Mouse (Mus musculus): Measurements from ENCODE around the gene Pou3f3.

The Pou3f3 gene

DNA sequence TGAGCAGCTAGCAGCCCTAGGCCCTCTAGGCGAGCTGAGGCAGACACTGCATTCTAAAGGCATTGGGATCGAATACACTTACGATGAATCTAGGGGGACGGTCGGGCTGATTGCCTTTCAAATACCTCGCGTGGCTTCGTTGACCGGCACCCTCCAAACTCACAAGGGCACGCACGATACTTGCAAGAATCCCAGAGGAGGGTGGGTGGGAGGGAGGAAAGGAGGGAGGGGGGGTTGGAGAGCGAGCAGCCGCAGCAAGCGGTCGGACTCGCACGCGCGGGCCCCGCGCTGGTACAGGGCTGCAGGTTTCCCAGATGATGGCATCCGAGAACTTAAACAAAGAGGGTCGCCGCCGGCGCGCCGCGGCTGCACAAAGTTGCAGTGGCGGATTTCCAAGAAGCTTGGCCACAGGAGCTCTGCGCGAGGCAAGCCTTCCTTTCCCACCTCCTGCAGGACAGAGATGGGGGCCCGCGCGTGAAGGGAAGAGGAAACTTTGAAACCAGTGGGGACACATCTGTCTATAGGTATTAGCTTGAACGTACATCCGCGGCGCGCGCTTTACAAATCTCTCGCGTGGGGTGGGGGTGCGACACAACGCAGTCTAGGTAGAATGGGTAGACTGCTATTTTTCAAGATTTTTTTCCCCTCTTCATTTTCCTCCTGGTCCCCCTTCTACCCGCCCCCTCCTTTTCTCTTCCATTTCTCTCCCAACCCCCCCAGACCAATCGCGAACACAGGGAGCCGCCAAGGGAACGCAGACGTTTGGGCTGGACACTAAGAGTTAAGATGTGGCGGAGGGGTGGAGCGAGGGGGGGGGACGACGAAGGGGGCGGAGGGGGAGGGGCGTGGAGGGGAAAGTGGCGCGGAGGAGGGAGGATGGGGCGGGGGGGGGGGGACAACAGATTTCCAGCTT, 647 bp upstream of the Pou3f3 start:
- CTCF ChIA-PET = no interaction called here

DNA sequence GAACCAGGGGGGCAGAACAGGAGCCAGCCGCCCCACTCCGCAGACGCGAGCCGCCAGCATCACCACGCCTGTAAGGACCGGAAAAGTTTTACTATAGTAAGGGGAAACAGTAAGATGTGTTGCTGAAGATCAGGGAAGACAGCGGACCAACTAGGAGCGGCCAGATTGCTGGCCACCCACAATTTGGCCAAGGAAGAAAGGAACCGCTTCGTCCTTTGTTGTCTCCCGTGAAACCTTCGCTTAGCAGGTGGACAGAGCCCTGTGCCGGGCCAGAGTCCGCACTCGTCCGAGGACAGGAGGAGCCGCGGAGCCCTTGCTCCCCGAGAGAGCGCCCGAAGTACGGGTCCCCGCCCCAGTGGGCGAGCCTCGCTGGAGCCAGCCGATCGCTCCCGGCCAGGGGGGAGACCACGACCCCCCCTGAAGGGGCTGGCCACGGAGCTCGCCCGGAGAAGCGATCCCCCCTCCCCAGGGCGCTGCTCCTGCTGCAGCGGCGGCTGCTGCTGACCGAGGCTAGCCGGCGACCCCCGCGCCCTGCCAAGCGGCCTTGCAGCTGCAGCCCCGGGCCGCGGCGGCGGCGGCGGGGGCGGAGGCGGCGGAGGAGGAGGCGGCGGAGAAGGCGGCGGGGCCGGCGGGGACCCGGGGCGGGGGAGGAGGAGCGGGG, 933 bp downstream of the Pou3f3 start:
- CTCF ChIA-PET = no interaction called here

DNA sequence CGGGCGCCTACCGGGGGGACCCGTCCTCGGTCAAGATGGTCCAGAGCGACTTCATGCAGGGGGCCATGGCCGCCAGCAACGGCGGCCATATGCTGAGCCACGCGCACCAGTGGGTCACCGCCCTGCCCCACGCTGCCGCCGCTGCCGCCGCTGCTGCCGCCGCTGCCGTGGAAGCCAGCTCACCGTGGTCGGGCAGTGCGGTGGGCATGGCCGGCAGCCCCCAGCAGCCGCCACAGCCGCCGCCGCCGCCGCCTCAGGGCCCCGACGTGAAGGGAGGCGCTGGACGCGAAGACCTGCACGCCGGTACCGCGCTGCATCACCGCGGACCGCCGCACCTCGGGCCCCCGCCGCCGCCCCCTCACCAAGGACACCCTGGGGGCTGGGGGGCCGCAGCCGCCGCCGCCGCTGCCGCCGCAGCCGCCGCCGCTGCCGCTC, 1.8 kb downstream of the Pou3f3 start:
- CTCF ChIA-PET = no interaction called here

DNA sequence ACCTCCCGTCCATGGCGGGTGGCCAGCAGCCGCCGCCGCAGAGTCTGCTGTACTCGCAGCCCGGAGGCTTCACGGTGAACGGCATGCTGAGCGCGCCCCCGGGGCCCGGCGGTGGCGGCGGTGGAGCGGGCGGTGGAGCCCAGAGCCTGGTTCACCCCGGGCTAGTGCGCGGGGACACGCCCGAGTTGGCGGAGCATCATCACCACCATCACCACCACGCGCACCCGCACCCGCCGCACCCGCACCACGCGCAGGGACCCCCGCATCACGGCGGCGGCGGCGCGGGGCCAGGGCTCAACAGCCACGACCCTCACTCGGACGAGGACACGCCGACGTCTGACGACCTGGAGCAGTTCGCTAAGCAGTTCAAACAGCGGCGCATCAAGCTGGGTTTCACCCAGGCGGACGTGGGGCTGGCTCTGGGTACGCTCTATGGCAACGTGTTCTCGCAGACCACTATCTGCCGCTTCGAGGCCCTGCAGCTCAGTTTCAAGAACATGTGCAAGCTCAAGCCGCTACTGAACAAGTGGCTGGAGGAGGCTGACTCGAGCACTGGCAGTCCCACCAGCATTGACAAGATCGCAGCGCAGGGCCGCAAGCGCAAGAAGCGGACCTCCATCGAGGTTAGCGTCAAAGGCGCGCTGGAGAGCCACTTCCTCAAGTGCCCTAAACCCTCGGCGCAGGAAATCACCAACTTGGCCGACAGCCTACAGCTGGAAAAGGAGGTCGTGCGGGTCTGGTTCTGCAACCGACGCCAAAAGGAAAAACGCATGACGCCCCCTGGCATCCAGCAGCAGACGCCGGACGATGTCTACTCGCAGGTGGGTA, 2.4 kb downstream of the Pou3f3 start:
- CTCF ChIA-PET = no interaction called here

DNA sequence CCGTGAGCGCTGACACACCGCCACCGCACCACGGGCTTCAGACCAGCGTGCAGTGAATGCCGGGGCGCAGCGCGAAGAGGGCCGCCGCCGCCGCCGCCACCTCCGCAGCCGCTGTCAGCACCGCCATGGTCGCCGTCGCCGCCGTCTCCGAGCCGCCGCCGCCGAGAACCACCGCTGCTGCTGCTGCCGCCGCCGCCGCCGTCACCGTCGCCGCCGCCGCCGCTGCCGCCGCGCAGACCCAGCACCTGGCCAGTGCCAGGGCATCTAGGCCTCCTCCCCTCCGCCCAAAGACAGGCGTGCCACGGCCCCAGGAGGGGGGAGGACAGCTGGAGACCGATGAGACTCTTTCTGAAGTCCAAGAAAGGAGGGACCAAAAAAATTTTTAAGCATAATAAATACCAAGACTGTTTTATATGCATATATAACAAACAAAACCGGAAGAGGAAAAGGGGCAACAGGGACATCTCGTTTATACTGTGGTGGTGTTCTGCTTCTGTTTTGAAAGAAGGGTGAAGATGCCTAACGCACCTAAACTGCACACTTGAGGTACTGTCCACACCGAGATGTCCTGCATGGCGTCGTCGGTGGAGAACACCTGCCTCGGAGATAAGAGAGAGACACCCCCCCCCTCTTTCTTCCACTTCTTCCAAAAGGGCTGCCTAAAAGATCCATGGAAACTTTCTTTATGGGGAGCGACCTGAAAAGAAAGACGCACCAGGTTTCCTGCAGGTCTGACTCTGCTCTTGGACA, 3.2 kb downstream of the Pou3f3 start:
- CTCF ChIA-PET = no interaction called here

DNA sequence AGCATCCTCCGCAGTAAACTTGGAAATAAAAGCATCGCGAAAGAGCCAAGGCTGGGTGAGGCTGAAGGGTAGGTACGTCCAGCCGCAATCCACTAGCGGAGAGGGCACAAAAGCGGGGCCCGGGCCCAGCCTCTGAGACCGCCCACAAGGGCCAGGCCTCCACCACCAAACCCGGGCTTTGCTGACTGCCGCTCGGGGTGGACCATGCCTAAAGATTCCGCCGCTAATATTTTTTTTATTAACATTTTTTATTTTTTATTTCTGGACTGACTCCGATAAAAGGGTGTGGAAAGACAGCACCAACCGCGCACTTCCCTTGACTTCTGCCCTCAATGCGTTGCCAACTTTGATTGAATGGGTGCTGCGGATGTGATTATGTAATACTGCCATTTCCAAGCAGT, 3.9 kb downstream of the Pou3f3 start:
- CTCF ChIA-PET = no interaction called here

DNA sequence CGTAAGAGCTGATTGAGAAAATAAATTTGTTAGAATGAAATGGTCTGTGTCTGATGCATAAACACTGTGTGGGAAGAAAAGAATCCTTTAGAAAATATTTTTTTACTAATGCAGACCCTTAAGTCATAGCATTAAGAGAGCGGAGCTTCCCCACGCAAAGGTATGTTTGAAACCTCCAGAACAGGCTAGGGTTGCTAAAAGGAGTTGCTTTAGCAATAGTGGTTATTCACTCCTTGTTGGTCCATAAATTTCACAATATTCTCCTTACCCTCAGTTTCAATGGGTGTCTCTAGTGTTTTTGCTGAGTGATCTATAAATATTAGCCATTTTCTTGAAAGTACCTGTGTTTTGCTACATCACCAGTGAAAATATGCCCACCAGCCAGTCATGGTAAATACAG, 4.6 kb downstream of the Pou3f3 start:
- CTCF ChIA-PET = no interaction called here

DNA sequence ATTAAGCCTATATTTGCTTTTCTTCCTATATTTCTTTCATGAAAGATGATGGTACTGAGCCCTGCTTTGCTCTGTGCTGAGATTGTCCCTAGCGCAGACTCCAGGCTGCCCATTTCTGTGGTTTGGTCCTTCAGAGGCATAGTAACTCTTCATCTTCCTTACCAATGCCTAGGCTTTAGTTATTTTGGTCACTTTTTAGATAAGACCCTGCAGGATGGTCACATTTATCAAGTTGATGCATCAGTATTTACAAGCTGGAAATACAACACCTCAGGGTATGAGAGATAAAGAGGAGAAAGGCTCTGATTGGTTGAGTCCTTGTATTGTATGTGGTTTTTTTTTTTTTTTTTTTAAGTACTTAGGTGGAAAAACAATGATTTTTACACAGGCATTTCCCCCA, 5.2 kb downstream of the Pou3f3 start:
- CTCF ChIA-PET = no interaction called here

DNA sequence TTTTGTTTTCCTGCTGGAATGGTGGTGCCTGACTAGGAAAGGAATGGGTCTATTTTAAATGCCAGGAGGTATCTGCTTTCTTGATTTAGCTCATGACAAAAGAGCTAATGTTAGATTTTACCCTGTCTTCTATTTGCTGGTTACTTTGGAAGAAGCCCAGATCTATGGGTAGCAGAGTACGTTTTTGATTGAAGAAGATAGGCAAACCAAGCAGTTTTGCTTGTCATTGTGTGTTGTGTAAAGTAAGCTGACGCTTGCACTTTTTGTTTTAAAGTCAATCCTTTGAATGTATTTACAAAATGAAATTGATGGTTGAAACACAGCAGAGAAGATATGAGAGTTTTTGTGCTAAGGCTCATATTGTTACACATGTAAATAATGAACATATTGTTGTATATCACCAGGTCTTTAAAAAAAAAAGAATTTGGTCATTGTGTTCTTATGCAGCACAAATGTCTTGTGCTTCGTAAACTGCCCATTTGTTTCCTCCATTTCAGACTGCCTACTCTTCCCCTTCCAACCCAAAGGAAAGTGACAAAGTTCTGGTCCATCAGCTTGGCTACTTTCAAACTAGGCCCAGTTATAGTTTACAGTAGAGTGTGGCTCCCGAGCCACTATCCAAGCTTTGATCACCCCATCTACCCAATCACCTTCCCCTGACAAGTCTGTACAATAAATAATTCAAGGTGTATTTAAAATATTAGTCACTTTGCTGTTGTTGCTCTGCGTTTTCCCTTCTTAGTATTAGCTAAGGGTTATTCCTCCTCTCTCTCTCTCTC, 6.5 kb downstream of the Pou3f3 start:
- CTCF ChIA-PET = no interaction called here

DNA sequence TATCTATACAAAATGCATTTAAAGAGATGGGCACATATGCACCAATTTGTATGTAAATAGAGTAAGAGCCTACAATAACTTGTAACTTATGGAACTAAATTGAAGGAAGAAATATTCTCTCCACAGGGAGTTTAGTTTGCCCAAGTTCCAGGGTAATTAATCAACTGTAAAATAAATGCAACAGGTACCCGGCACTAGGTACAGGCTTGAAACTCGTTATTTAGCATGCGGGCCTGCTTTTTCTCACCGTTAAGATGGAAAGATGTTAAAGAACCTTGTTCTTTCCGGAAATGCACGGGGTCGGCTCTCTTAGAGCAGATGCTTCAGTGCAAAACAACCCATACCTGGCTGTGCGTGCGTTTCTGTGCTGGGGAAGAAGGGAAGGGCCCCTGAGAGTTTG, 7.4 kb downstream of the Pou3f3 start:
- CTCF ChIA-PET = no interaction called here

DNA sequence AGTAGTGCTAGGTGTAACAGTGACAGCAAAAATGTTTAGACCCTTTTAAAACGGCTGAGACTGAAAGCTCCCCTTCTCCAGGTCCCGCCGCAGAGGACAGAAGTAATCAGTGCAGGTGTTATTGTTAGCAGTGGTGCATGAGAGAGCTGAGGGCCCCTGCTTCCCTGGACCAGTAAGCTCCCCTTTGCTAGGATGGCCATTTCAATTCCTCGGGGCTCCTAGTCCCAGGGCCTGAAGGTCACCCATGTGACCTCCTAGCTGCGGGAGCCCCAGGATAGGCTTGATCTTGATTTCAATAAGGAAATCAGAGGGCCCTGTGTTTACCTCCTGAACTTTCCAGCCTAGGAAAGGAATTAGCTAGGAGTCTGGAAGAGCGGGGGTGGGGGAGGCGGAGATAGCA, 7.9 kb downstream of the Pou3f3 start:
- CTCF ChIA-PET = no interaction called here

DNA sequence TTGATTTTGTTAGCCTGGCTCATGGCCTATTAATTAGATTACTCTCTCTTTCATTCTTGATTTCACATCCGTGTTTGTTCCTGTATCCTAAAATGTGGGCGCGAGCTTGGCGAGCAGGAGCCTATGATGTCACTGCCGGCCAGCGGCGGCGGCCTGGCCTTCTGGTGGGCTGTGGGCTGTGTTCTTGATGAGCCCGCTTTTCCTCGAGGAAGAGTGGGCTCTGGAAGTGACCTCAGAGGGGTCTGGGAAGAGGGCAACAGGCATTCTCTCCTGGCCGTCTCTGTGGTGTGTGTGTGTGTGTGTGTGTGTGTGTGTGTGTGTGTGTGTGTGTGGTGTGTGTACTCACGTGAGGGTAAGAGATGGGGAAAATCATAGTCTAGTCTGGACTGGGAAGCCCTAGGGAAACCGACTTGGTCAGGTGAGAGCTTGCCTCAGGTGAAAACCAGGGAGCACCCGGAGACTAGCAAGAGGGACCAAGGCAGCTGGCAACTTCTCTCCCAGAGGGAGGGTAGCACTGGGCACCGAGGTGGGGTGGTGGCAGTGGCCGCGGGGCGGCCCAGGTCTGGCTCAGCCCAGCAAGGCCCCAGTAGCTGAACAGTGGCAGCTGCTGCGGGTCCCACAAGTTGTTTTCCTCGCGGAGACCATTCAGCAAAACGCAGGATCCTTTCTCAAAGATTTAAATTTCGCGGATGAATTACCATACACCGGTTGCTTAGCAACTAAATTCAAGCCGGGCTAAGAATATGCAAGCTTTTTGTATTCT, 8.5 kb downstream of the Pou3f3 start:
- CTCF ChIA-PET = no interaction called here

DNA sequence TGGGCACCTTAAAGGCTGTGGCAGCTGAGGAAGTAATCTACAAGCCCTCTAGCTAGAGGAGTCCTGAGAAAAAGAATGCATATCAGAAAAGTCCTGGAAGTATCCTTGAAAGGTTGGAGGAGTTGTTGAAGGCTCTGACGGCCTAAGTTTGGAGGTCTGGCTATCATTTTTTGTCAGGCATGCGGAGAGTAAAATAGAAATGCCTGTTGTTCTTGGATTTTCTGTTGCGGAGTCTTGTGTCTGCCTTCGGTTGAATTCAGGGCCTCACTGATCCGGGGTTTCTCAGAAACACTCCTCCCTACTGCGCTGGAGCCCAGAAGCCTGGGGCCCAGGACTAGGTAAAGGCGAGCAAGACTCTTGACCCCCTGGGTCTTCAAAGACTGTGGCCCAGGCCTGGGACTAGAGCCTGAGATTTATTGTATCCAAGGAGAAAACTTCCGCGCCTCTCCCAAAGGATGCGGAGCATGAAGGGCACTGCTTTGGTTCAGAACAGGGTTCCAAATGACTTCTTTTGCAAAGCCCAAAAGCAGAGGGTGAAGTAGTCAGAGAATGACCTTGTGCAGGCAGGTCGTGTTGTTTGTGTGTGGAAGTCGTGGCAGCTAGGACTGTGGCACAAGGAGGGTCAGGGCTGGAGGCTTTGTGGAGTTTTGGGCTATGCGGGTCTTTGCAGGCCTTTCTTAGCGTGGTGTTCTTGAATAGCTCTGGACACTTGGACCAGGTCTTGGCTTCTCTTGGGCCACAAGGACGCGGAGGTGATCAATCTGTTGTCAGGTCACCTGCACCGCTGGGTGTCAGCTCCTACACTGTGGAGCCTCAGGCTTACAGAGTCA, 9.6 kb downstream of the Pou3f3 start:
- CTCF ChIA-PET = interaction anchor here (0.6 kb wide), 2 partner anchors 12 to 383 kb away, joined by 3 to 4 read pairs; no protein-coding TSS in a partner anchor

DNA sequence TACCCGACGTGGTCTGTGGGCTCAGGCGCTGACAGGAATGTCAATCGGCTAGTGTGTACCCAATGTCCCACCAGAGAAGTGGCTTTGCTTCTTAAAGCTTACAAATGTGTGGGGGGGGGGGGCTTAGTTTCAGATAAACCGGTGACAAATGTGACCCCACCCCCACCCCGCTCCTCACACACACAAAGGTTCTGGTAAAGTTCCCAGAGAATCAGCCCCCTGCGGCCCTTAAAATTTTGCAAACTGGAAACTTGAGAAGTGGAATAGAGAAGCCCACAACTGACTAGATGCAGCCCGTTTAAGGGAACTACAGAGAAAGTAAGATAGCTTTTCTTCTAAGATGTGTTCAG, 10.2 kb downstream of the Pou3f3 start:
- CTCF ChIA-PET = interaction anchor here (0.6 kb wide), 2 partner anchors 13 to 383 kb away, joined by 3 to 4 read pairs; no protein-coding TSS in a partner anchor

DNA sequence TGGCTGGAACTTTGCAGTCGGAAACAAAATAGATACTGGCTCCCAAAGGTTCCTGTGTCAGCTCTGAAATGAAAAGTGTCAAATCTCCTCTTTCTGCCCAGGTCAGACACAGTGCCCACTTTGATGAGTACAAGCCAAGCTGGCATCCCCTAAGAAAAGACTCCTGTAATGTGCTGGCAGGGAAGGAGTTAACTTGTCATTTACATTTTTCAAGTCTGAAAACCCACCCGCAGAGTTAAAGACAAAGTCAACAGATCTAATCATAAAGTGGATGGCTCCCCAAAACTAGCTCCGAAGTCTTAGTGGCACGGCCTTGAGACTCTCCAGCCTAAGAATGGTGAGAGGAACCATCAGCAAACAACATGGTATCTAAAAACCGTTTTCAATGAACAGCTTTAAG, 11.6 kb downstream of the Pou3f3 start:
- CTCF ChIA-PET = no interaction called here

DNA sequence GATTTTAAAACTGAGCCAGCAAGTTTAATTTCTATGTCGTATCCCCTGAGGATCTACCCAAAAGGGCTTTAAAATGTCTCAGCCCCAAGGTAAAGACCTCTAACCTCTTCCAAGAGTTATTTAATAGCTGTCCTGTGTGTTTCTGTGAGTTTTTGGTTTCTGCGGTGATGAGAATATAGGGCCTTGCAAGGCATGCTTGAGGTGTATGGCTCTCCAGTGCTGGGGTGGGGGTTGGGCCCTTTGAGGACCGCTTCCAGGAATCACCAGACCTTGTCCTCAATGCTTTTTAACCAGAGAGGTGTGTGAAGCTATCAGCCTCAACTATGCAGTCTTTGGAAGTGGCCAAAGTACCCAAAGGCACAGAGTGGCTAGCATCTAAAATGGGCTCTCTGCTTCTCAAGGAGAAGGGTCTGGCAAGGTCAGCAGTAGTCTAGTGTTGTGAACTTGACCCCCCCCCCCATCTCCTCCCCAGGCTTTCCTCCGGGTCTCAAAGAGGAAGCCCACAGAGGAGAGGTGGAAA, 12.1 kb downstream of the Pou3f3 start:
- CTCF ChIA-PET = no interaction called here

DNA sequence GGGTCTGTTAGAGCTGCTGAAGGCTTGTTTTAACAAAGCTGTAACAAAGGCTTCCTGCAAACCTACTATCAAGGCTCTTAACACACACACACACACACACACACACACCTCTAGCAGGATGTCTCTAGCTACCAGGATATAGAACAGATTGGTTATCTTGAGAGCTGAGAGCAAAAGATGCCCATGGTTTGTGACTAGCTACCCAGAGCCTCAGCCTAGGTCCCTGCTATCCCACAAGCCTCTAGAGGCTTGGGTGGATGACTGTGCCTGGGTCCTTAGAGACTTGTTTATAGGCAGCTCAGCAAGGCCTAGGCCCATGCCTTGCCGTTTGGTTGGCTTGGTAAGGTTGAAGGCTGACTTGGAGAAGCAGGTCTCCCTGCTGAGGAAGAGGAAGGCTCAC, 13.5 kb downstream of the Pou3f3 start:
- CTCF ChIA-PET = no interaction called here

DNA sequence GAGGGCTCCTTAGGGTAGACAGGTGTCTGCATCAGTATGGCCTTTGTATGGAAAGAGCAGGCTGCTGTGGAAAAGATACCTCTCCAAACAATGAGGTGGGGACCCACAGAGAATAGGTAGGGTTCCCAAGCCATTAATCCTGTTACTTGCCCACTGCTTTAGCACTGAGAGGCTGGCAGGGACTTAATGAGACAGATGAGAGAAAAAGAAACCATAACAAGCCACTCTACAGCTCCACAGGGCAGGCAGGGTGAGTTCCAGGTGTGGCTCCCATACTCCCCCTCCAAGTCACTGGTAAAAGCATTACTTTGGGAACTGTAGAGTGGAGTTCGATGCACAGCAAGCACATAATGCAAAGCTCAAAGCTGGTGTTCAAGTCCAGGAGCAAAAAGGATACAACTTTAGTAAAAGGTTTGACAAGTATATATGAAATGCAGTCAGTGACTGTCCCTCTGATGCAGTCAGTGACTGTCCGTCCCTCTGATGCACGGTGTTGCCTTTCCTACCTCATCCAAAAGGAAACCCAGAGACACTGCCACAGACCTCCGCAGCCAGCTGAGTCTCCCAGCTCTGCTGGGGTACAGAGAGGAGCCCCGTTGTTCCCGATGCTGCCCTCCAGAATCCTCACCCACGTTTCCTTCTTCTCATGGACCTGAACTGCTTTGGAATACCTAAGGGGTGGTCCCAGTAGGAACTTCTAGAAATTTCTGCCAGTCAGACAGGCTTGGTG, 14.0 kb downstream of the Pou3f3 start:
- CTCF ChIA-PET = no interaction called here

DNA sequence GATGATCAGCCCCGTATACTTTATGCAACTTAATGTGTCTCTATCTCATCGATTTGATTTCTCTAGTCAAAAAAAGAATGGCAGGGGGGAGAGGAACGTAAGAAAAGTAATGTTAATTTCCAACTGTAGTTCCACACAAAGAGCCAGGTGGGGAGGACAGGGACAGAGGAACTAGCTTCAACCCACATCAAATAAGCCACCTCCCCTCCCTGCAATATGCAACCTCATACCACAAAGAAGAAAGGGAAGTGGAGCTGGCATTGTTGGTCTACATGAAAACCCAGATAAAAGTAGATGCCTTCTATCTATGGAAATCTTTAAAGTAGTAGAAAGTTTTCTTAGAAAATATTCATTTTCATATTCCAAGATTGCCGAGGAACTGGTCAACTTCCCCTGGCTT, 14.7 kb downstream of the Pou3f3 start:
- CTCF ChIA-PET = no interaction called here
